Mouse (Mus musculus): ENCODE data around the gene Il2rb. TPM values are rescaled to one million over a fixed set of nuclear protein-coding genes. Genes with fewer than 3 reads are reported as not detected.

Gene Il2rb
- total RNA-seq, 2 experiments from 2014 or later = not detected

DNA sequence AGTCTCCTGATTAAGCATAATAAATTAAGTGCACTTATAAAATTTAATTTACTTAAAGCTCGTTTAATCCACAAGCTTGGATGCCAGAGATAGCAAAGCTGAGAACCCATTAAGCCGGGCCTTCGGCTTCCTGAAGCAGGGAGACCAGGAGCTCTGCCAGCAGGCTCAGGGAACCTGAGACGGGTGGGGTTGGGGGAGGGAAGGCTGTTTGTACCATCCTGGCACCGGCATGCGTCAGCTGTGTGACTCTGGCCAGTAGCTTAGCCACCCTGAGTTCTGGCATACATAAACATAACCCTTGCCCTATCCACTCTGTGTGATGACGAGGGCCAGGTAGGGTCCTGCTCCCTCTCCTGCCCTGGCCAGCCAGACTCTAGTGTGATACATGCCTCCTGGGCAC is 39.0 kb downstream of the Il2rb start:
- DNase-seq = peak; percentile 68
- intact Hi-C loops (cut with DNase I; ENCODE audit: low total_unique reads) = no loop called here

GRCm38 (mm10) chr15:78455168-78455567 is 39.9 kb downstream of the Il2rb start:
- no peak for DNase-seq
- intact Hi-C loops (cut with DNase I; ENCODE audit: low total_unique reads) = no loop called here

DNA sequence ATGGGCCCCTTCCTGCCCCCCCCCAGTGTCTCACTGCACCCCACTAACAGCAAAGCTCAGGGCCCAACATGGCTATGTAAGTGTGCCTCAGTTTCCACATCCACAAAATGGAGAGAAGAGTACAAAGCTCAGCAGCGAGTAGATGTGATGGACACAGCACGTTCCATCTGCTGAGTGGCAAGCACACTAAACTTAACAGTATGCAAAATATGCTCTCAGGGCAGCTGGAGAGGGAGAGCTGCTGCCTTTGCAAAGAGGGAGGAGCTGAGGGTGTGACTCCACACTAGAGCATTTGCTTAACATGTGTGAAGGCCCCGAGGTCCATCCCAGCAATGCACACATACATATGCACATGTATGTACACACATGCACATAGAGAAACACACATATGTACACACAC is 42.1 kb downstream of the Il2rb start:
- no peak for DNase-seq
- intact Hi-C loops (cut with DNase I; ENCODE audit: low total_unique reads) = no loop called here

DNA sequence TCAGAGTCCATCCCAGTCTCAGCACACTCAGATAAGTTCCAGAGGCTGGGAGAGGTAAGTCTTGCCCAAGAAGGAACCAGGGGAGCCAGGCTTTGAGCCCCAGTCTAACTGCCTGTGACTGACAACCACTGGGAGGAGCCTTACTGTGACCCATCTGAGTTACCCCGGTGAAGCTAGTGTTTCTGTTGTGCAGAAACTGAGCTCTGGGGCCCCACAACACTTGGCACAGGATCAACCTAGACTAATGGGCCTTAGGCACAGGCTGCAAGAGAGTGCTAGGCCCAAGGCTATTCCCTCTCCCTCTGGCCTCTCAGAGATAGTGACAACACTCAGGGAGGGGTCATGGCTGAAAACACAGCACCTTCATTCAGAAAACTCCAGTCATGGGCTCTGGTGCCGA is 43.9 kb downstream of the Il2rb start:
- intact Hi-C loops (cut with DNase I; ENCODE audit: low total_unique reads) = no loop called here

GRCm38 (mm10) chr15:78450419-78450768 is 44.7 kb downstream of the Il2rb start:
- DNase-seq = no peak
- intact Hi-C loops (cut with DNase I; ENCODE audit: low total_unique reads) = no loop called here

More for the DNA sequence above, 43.9 kb downstream of the Il2rb start:
- DNase-seq = no peak

- intact Hi-C loops (cut with DNase I; ENCODE audit: low total_unique reads) = loop anchor here (5.0 kb wide), 1 partner anchor 82 kb away; the partner anchor contains the start of gene C1qtnf6
- peak; percentile 75 for DNase-seq
Measured at GRCm38 (mm10) chr15:78449694-78450418, 45.2 kb downstream of the Il2rb start.

GRCm38 (mm10) chr15:78449131-78449530 is 45.9 kb downstream of the Il2rb start:
- intact Hi-C loops (cut with DNase I; ENCODE audit: low total_unique reads) = loop anchor here (5.0 kb wide), 1 partner anchor 83 kb away; the partner anchor contains the start of gene C1qtnf6
- DNase-seq = no peak

GRCm38 (mm10) chr15:78447746-78448535 is 47.1 kb downstream of the Il2rb start:
- DNase-seq = peak; percentile 96
- intact Hi-C loops (cut with DNase I; ENCODE audit: low total_unique reads) = loop anchor here (5.0 kb wide), 1 partner anchor 84 kb away; the partner anchor contains the start of gene C1qtnf6

DNA sequence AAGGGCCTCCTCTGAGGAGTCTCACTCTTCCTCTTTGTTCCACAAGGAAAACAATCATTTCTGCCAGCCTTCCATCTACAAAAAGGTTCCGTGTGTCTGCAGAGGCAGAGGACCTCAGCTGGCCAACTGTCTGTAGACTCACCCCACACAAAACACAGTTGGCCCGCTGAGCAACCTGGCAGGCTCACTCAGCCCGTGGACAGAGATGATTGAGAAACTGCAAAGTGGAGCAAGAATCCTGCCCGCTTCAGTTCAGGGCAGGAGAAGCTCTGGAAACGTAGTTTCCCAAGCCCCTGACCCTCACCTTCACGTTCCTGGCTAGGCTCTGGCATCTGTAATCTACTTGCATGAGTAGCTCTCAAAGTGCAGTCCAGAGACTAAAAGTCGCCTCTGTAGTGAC is 48.0 kb downstream of the Il2rb start:
- no peak for DNase-seq
- intact Hi-C loops (cut with DNase I; ENCODE audit: low total_unique reads) = loop anchor here (5.0 kb wide), 1 partner anchor 85 kb away; the partner anchor contains the start of gene C1qtnf6

DNA sequence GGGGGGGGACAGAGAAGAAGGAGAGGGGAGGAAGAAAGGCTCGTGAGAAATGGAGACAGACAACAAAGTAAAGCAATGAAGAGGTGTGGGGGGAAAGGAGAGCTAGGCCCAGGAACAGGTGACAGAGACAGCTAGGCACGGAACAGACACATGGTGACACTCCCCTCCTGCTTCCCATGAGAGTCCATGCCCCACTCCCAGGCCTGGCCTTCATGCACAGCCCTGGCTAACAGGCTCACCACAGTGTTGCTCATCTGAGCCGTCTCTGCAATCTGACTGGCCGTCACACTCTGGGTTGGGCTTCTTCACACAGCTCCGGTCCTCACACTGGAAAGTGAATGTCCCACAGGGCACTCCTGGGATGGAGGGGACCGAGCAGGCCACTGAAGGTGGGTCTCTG is 51.2 kb downstream of the Il2rb start:
- intact Hi-C loops (cut with DNase I; ENCODE audit: low total_unique reads) = no loop called here
- no peak for DNase-seq

- no peak for DNase-seq
- intact Hi-C loops (cut with DNase I; ENCODE audit: low total_unique reads) = no loop called here
Measured at GRCm38 (mm10) chr15:78442231-78442630, 52.8 kb downstream of the Il2rb start.

- DNase-seq = no peak
- intact Hi-C loops (cut with DNase I; ENCODE audit: low total_unique reads) = no loop called here
Measured at GRCm38 (mm10) chr15:78438973-78439372, 56.1 kb downstream of the Il2rb start.

GRCm38 (mm10) chr15:78438505-78438904 is 56.6 kb downstream of the Il2rb start:
- DNase-seq = no peak
- intact Hi-C loops (cut with DNase I; ENCODE audit: low total_unique reads) = no loop called here

- DNase-seq = no peak
- intact Hi-C loops (cut with DNase I; ENCODE audit: low total_unique reads) = no loop called here
Measured at GRCm38 (mm10) chr15:78438018-78438394, 57.1 kb downstream of the Il2rb start.

DNA sequence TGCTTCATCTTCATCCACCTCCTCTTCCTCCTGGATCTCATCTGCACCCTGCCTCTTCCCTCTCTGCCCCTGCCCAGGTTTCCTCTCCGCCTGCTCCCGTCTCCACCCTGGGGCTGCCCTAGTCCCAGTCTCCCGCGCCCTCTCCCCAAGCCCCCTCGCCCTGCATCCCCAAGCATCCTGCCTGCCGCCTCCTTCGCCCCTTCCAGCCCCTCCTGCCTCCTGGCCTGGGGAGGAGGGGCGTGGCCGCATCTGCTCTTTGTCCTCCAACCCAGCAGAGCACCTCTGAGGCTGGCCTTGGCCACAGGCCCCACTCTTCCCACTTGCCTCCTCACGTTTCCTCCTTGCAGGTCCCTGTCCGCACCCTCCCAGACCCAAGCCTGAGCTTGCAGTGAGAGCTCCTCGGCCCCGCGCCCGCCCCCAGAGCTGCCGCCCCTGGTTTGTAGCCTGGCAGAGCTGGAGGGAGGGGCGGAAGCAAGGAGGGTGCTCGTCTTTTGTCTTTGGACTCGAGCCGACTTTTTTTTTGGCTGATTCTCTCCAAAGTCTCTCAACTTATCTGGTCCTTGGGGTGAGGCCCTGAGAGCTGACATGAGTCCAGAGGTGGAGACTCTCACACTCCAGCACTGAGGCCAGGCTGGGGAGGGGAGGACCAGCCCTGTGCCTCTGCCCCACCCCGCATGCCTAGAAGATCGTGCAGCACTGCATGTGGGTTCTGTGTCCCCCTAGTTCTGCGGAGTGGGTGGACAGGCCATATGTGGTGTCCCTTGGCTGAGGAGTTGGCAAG is 57.6 kb downstream of the Il2rb start:
- peak; percentile 65 for DNase-seq
- intact Hi-C loops (cut with DNase I; ENCODE audit: low total_unique reads) = no loop called here

GRCm38 (mm10) chr15:78436380-78437192 is 58.5 kb downstream of the Il2rb start:
- peak; percentile 93 for DNase-seq
- intact Hi-C loops (cut with DNase I; ENCODE audit: low total_unique reads) = no loop called here

DNA sequence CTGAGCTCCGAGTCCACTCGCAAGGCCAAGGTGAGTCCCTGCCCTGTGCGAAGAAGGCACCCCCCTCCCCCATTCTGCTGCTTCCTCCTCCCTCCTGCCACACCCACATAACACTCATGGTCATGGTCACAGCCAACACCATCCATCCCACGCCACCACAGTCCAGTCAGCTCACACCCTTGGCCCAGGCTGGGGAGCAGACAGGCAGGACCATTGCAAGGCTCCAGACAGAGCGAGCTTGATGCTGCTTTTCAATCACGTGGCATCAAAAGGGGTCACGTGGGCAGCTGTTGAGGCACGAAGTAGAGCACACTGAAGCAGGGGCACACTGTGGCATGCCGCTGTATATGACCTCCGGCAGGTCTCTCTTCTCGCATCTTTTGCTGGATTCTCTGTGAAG is 59.4 kb downstream of the Il2rb start:
- no peak for DNase-seq
- intact Hi-C loops (cut with DNase I; ENCODE audit: low total_unique reads) = no loop called here

DNA sequence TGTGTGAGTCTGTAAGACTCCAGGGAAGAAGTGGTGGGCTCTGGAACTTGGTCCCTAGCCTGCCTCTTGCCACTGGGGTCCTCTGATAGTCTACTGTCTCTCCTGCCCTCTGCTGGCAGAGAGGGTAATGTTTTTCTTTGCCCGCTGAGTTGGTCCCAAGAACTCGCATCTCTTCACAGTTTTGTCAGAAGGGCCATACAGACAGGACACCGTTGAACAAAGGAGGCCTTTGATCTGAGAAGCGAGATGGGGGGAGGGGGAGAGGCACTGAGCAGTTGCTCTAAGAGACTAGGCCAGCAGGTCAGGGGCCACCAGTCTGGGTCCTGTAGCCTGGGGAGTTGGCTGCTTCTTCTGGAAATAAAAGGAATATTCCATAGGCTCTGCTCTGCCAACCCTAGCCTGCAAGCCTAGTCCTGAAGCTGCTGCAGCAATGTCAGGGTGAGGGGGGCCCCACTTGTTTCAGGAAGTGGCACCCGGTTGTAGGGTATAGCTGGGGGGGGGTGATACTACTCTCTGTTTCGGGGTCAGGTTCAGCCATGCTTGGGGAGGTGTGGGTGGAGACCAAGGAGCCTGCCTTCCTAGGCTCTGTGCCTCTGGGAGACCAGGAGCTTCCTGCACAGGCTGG is 60.1 kb downstream of the Il2rb start:
- intact Hi-C loops (cut with DNase I; ENCODE audit: low total_unique reads) = no loop called here
- no peak for DNase-seq

Data from gastrocnemius, postnatal 14 days (tissue).